Mouse (Mus musculus): ENCODE data around the gene Ppil6. TPM values are rescaled to one million over a fixed set of nuclear protein-coding genes. Genes with fewer than 3 reads are reported as not detected.

Gene Ppil6
- 0.37 and 0.63 TPM in 2 replicates for polyA plus RNA-seq (2015; fragmentation: Nextera tagmentation; extraction: Ambion mirVana)

DNA sequence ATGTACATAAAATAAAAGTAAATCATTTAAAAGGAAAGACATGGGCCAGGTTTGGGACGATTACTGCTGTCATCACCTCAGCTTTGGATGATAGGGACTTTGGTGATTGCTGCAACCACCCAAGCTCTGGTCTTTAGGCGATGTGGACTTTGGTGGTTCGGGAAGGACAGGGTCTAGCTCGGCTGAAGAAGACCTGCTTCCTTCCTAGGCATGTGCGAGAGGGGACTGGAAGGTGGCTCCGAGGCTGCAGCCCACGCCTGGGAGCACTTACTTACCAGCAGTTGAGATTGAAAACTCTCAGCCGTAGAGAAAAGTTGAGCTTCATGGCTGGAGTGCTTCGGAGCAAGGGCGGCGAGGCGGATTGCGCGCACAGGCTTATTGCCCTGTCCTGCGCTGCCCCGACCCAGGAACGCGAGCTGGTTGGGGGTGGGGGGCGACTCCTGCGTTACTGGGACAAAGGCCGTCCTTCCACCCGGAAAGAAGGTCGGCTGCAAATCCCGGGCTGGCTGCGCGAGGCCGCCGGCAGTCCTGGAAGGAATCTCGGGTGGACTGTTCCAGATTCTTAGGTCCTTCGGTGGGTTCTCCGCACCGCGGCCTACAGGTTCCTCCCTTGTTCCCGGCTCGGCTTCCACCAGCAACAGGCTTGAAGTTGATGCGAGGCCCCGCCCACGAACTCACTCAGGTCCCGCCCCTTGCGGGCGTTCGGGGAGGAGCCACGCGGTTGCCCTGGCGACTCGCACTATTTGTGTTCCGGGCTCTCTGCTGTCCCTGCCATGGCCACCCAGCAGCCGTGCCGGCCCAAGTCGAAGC is at the start of gene Ppil6, which contains the start of gene Smpd2:
TSS of gene Ppil6 (plus strand) at position 732 of the 810 bp plus-strand sequence.
TSS of gene Smpd2 (minus strand) at position 662 of the 810 bp plus-strand sequence.

DNA sequence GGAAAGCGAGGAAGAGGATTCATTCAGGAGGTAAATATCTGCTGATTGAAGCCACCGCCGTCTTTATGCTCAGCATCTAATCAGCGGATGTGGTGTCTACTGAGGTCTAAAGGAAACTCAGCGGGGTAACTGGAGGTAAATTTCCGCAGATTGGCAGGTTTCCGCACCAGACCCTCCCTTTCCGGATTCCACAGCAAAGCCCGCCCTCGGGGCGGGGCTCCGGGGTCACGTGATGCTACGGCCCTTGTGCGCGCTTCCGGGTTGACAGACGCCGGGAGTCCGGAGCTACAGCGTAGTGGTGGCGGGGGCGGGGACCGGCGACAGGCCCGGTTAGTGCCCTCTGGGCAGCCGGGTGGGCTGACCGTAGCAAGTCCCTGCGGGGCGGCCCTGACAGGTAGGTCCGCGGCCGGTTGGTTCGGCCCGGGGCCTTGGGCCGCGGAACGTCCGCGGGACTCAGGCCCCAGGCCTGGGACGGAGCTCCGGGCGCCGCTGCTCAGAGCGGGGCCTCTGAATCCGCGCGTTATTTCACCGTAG is 40.0 kb upstream of the Ppil6 start, which contains the start of gene Zbtb24:
TSS of gene Zbtb24 (plus strand) at position 247 of the 534 bp plus-strand sequence.

DNA sequence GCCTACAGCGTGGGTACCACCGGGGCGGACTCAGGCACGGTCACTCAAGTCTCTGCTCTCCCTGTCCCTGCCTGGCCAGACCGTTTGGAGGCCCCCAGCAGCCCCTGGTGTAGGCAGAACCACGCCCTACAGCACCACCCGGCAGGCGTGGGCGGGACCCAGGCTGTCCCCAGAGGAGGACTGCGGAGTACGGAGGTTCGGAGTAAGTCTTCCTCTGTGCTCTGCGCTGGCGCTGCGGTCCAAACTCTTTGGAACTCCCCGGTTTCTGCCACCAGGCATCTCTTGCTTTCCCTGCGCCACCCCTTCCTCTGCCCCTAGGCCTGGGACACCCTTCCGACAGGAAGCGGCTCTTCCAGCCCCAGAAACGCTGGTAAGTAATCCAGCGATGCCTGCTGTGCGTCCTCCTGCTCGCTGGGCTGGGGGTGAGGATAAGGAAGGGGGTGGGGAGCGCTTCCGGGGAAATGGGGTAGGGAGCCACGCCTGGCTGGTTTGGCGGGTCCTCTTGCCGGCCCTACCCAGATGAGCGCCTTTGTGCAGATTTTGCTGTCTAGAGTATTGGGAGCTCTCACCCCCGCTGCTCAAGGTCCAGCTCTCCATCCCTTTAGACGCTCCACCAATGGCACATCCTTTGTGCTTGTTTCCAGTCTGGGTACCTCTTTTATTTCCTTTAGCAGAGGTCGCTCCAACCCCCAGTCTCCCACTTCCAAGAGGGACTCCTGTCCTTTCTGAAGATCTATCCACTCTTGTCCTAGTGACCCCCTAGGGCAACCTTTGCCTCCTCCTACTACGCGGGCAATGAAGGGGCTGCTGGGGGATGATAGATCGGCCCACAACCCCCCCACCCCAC is 13.8 kb upstream of the Ppil6 start, which contains the start of gene Mical1:
TSS of gene Mical1 (plus strand) at position 144 of the 847 bp plus-strand sequence.

DNA sequence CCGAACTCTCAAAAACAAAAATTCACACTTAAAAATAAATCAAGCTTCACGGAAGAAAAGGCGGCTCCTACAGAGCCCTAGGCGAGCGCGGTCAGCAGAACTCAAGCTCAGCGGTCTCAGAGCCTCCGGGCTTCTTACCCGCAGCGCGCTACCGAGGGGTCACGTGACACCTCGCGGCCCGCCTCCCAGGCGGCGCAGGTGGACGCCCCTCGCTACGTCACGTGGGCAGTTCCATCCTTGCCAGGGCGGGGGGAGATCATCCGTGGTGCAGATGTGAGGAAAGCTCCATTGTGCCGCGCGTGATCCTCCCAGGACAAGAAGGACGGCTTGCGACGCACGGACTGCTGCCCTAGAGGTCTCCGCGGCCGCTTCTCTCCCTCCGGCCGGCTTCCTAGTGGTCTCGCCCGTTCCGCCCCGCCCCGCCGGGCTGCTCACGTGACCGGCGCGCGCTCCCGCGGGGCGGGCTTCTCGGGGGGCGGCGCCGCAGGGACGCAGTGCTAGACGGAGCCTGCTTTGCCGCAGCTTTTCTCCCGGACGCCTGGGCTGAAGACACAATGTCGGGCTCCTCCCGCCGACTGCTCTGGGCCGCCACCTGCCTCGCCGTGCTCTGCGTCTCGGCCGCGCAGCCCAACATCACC is 28.9 kb downstream of the Ppil6 start, which contains the start of gene Cd164:
TSS of gene Cd164 (plus strand) at position 434 of the 638 bp plus-strand sequence.

Other genes with a start within 250 kb of the Ppil6 start
- 8.2 and 8.7 TPM in 2 replicates for gene Fig4, start 187.2 kb upstream of the Ppil6 start, polyA plus RNA-seq (2015; fragmentation: Nextera tagmentation; extraction: Ambion mirVana)
- gene Ak9, start 186.5 kb upstream of the Ppil6 start, polyA plus RNA-seq (2015; fragmentation: Nextera tagmentation; extraction: Ambion mirVana) = not detected in 2 replicates
- gene Zbtb24, start 40.1 kb upstream of the Ppil6 start, polyA plus RNA-seq (2015; fragmentation: Nextera tagmentation; extraction: Ambion mirVana) = 6.6 and 7.2 TPM in 2 replicates
- gene Mical1, start 14.1 kb upstream of the Ppil6 start, polyA plus RNA-seq (2015; fragmentation: Nextera tagmentation; extraction: Ambion mirVana) = 14.9 and 16.0 TPM in 2 replicates
- 25.6 and 27.6 TPM in 2 replicates for gene Smpd2, start 70 bp upstream of the Ppil6 start, polyA plus RNA-seq (2015; fragmentation: Nextera tagmentation; extraction: Ambion mirVana)
- gene Cd164, start 29.0 kb downstream of the Ppil6 start, polyA plus RNA-seq (2015; fragmentation: Nextera tagmentation; extraction: Ambion mirVana) = 170 and 184 TPM in 2 replicates
- gene Ccdc162, start 226.2 kb downstream of the Ppil6 start, polyA plus RNA-seq (2015; fragmentation: Nextera tagmentation; extraction: Ambion mirVana) = 3.4 and 4.9 TPM in 2 replicates